Mouse (Mus musculus): Measurements from ENCODE around the gene Ptpre. TPM values are rescaled to one million over a fixed set of nuclear protein-coding genes. Genes with fewer than 3 reads are reported as not detected.
"Not testable (repeated sequence)": the region's sequence is repeated elsewhere in the genome, so short reads cannot be mapped to it uniquely, and the experiment has no call there.

Ptpre gene
- total RNA-seq (2022) = 10 to 100 TPM in 2 of 4 experiments, 1 to 10 TPM in 2; 6.9 to 12.3 (median 9.7) TPM

DNA sequence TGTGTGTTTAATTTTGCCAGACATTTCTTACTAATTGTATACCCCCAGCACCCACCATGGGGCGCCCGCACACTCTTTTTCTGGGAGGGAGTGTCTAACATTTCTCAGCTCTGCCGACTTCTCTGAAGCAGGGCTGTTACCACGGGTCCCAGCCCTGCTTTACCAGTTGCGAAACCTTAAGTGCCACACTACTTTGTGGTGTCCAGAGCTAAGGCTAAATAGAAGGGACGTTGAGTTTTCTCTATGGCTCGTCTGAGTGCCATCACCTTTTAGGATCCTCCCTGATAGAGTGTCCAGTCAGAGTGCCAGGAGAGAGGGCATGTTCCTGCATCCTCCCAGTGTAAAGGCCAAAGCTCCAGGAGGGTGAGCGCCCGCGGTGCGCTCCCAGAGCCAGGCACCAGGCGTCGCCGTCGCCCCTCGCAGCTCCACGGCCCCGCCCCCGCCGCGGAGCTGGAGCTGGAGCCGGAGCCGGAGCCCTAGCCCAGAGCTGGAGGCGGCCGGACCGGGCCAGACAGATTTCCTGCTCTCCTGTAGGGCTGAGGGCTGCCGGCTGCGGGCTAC lies at the start of gene Ptpre:
TSS of gene Ptpre (plus strand) at position 141 of the 561 bp plus-strand sequence.
- peak; percentile 77 for DNase-seq

- DNase-seq = no peak
These were observed 49.0 kb upstream of the Ptpre start for GRCm38 (mm10) chr7:135488214-135488810.

GRCm38 (mm10) chr7:135489724-135490499 lies 47.4 kb upstream of the Ptpre start:
- DNase-seq = no peak

DNA sequence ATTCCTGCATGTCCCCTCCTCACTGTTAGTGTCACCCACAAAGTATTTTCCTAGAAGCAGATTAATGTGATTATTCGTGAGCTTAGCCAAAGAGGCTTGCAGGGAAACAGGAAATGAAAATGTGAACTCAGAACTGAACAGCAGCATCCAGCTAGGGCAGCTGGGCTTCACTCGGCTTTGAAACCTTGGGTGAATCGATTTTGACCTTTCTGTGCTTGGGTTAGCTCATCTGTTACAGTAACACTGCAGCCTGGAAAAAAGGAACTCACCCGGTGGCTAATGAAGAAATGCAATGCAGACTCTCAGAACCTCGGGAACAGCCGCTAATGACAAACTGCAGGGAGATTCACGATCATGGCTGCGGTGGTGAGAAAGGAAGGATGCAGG lies 46.8 kb upstream of the Ptpre start:
- DNase-seq = no peak

GRCm38 (mm10) chr7:135495303-135495702 lies 42.0 kb upstream of the Ptpre start:
- peak; percentile 51 for DNase-seq

DNA sequence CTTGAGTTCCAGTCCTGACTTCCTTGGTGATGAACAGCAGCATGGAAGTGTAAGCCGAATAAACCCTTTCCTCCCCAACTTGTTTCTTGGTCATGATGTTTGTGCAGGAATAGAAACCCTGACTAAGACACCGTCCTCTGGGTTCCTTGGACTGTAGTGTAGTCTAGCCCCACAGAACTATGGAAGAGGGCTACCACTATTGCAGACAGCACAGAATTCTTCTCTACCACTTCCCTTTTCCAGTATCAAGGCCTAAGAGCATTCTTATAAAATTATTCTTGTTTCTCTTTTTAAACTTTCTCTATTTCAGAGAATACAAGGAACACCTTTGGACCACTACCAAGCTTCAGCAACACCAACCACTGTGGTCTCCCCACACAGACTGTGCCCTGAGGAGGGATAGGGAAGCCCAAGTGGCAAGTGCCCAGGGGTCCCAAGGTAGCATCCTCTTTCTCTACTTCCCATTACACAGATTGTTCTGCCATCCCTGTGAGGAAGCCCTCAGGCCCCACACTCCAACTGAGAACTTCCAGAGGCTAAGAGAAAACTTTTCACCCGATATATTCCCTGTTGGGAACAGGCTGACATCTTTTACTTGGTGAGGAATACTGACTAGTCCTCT lies 38.6 kb upstream of the Ptpre start:
- DNase-seq = no peak

DNA sequence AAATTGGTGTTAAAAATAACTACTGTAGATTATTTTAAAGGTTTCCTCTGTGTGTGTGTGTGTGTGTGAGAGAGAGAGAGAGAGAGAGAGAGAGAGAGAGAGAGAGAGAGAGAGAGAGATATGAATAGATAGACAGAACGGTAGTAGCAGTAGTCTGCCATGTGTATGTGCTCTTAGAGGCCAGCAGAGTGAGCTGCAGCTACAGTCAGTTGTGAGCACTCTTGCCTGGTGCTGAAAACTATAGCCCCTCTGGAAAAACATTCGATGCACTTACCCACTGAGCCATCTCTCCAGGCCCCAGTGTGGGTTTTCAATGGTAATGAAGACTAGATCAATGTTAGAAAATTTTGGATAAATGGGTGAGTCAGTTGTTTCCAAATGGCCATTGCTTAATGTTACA lies 37.9 kb upstream of the Ptpre start:
- DNase-seq = no peak

GRCm38 (mm10) chr7:135506506-135506905 lies 30.8 kb upstream of the Ptpre start:
- DNase-seq = not testable (repeated sequence)

DNA sequence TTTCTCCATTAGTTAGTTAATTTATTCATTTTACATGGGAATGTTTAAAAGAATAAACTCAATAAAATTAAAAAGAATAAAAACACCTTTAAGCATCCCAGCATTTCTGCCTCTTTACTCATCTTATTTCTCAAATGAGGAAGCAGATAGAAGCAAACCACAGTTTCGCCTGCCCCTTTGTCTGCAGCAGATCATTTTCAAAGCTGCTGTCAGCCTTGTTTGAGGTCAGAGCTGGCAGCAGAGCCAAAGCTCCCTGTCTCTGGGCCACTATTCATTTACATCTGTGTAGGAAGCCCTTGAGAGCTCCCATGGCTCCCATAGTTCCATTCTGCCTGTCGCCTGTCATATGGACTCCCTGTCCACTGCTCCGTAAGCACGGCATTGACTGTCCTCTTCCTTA lies 28.7 kb upstream of the Ptpre start:
- no peak for DNase-seq

DNA sequence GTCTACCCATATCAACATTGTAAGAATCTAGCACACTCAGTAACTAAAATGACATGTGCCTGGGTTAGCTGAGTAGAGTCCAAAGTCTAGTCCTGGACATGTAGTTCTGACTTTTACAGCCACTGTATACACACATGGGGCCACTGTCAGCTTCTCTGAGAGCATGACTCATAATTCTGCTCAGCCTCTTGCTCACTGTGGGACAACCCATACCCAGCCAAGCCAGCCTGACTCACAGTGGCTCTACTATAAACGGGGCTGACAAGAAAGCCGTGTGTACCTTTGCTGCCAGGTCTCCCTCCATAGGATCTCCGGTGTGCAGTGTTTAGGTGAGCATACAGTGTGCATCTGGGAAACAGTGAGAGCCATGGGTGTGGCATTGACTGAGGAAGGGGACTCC lies 28.0 kb upstream of the Ptpre start:
- peak; percentile 28 for DNase-seq

- no peak for DNase-seq
These were observed 26.9 kb upstream of the Ptpre start for GRCm38 (mm10) chr7:135510431-135510830.

- DNase-seq = no peak
These were observed 25.6 kb upstream of the Ptpre start for GRCm38 (mm10) chr7:135511723-135512122.

GRCm38 (mm10) chr7:135517191-135517590 lies 20.1 kb upstream of the Ptpre start:
- no peak for DNase-seq

DNA sequence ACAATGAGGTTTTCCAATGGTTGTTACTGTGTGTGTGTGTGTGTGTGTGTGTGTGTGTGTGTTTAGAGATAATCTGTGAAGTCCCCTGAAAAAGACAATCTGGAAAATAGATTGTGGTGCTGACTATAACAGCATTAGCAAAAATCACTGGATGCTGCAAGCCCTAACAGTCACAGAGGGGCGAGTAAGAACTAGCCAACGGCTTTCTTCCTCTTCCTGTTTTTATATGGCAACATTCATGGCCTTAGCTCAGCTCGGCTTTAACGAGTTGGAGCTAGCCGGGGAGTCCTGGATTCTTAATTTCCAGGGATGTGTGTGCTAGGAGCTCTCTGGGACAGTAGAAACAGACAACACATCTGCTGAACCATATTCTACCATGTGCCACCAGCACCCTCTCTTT lies 17.0 kb upstream of the Ptpre start:
- no peak for DNase-seq

DNA sequence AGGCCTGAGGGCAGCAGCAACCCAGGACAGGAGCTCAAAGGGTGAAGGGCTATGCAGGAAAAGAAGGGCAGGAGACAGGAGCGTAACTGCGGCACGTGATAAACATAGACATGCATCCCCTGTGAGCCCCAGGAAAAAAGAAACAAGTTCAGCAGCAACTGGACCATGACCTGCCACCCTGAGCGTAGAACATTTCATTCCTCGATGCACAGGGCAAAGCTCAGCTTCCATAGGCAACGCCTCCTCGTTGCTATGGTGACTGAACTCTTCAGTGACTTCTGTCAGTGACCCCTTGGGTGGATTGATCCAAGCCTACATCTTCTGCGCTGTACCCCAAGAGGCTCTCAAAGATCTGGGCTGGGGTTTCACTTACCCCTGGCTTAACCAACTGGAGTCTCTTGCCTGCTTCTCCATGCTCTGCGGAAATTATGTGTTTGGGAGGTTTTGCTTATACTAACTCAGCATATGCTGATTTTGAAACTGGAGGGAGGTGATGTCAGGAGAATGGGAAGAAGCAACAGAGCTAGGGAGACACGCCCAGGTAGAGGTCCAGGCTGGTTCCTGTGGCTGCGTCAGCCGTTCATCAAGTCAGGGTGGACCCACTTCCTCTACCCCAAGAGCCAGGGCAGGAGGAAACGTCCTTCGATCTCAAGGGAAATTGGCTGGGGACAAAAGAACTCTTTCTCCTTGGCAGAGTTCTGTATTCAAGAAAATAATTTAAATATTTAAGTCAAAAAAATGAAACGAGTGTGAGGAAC lies 15.3 kb upstream of the Ptpre start:
- no peak for DNase-seq

DNA sequence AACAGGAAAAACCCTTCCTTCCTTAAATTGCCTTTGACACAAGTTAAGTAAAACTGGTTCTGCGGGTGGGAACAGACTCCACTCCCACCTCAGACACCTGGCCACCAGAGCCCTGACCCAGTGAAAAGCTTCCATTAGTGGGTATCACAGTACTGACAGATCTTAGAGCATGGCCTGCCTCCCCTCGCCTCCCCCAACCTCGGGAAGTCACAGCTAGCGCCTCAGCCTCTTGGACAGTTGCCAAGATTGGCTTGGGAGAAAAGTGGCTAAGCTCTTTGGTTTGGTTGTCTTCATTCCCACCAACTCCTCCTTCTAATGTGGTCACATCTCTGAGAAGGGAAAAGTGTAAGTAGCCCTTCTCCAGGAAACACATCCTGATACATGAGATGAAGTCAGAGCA lies 13.3 kb upstream of the Ptpre start:
- DNase-seq = no peak

GRCm38 (mm10) chr7:135524424-135524967 lies 12.8 kb upstream of the Ptpre start:
- no peak for DNase-seq

- no peak for DNase-seq
These were observed 10.6 kb upstream of the Ptpre start for GRCm38 (mm10) chr7:135526574-135527152.

GRCm38 (mm10) chr7:135527169-135527568 lies 10.1 kb upstream of the Ptpre start:
- no peak for DNase-seq

GRCm38 (mm10) chr7:135528515-135528914 lies 8.8 kb upstream of the Ptpre start, which contains the start of gene Clrn3:
Clrn3 (minus strand) TSS chr7:135528654.
- no peak for DNase-seq

- no peak for DNase-seq
These were observed 8.2 kb upstream of the Ptpre start for GRCm38 (mm10) chr7:135529068-135529467.

All from adrenal gland, adult 8-10 months (tissue).